Comparison of ENCODE assay signal across 16 mouse cellular contexts in the genomic region with DNA sequence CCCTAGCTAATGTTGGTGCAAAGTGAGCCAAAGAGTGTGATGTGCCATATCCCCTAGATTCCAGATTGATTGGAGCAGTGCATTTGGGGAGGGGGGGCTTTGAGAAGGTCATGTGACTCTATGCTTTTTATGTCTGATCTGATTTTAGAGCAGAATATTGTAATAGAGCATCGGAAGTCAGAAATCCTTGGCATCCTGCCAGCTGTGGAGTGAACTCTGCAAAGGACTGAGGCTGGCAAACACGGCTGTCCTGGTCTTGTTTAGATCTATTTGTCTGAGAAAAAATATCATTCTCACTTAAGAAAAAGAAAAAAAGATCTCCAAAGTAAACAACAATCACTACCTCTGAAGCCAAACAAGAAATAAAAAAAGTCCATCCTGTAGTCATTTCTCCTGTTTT.
DNase-seq lines count a peak whose midpoint lies in the region; TF ChIP-seq lines count a peak whose summit lies in the region.
"Had no signal": no experiment of that assay in that cellular context is flagged by ENCODE, and none has a peak within 500 bp of the region (broad histone marks: within the 10 kb centered on the region; RNA-seq: fewer than 3 reads in every experiment).

No protein-coding gene starts in this region.

- TF ChIP-seq CTCF in brain, embryonic 14.5 days (IDR thresholded peaks at IDR 0.05; ENCODE audit: borderline replicate concordance, extremely low read depth, insufficient read depth, insufficient read length) = no peak

- intact Hi-C loops in left cerebral cortex, postnatal 4 days (cut with DNase I) = no loop called here

- DNase-seq in cerebellum, postnatal 14 days = peak; percentile 44 to 47
- no peak for DNase-seq in cerebellum, postnatal 36 days
- DNase-seq in left cerebral cortex, postnatal 4 days = peak; percentile 31
- no peak for DNase-seq in left cerebral cortex, adult 11 months (ENCODE audit: low spot score)
- DNase-seq in right cerebral cortex, postnatal 14 days = peak; percentile 4
- DNase-seq in right cerebral cortex, adult 18-20 months = no peak
- DNase-seq in brain, embryonic 14.5 days (ENCODE audit: low read depth) = peak; percentile 36
- DNase-seq: cerebellum, adult 11 months; embryo, embryonic 11 days; gastrocnemius, postnatal 14 days; heart, adult 18-20 months; kidney, postnatal 4 days; layer of hippocampus, adult 9-11 months; liver; lung, postnatal 4 days; thymus, postnatal 25 days had no signal

- TF ChIP-seq POLR2A in brain, embryonic 14.5 days (IDR thresholded peaks at IDR 0.05; ENCODE audit: borderline replicate concordance, extremely low read depth, insufficient read depth, insufficient read length, poor library complexity, severe bottlenecking) = no peak

Comparison
In these comparisons a context has a peak if more than half of its experiments do, and no peak if none do; other contexts are left out.
1. DNase-seq: peak in cerebellum, postnatal 14 days (2 of 2), left cerebral cortex, postnatal 4 days (single experiment), right cerebral cortex, postnatal 14 days (single experiment) and brain, embryonic 14.5 days (single experiment); none in cerebellum, postnatal 36 days (0 of 2), left cerebral cortex, adult 11 months (single experiment) and right cerebral cortex, adult 18-20 months (single experiment).